Mouse (Mus musculus): ENCODE measurements around the gene Ino80d. TPM values are rescaled to one million over a fixed set of nuclear protein-coding genes. Genes with fewer than 3 reads are reported as not detected.

Ino80d gene
- polyA plus RNA-seq, 1 experiment from 2014 or later = 12.7 TPM

DNA sequence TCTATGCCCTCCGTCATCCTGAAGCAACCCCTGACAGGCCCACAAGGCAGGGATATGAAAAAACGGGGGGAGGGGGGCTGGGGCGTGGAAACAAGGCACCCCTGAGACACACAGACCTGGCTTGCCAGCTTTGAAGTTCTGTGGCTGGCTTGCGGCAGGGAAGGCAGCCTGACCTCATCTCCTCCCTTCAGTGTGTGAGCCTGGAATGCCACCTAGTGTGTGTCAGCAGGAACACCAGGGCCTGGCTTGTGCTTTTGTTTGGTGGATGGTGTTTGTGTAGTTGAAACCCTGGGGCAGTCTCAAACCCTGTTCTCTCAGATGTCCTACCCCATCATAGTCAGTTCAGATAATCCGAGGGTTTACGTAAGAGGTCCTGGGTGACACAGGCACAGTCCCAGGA, 150.2 kb downstream of the Ino80d start:
- no peaks in the 10 kb centered on the region for H3K36me3 ChIP-seq (replicated peaks)
- 21% methylated on average over 6 of the region's 6 CpGs for WGBS
- H3K9me3 ChIP-seq = no peaks in the 10 kb centered on the region; the same call in 1 of the 2 replicates
- ATAC-seq (replicated peaks) = peak; percentile 94
- H3K4me1 ChIP-seq = peaks cover 8% of the 10 kb centered on the region; the same call in 1 of the 2 replicates
- no peak overlapping the region for H3K4me2 ChIP-seq
- H3K9ac ChIP-seq = no peak overlapping the region
- H3K27ac ChIP-seq = no peak overlapping the region
- no peak overlapping the region for H3K4me3 ChIP-seq
- H3K27me3 ChIP-seq (replicated peaks) = no peaks in the 10 kb centered on the region

DNA sequence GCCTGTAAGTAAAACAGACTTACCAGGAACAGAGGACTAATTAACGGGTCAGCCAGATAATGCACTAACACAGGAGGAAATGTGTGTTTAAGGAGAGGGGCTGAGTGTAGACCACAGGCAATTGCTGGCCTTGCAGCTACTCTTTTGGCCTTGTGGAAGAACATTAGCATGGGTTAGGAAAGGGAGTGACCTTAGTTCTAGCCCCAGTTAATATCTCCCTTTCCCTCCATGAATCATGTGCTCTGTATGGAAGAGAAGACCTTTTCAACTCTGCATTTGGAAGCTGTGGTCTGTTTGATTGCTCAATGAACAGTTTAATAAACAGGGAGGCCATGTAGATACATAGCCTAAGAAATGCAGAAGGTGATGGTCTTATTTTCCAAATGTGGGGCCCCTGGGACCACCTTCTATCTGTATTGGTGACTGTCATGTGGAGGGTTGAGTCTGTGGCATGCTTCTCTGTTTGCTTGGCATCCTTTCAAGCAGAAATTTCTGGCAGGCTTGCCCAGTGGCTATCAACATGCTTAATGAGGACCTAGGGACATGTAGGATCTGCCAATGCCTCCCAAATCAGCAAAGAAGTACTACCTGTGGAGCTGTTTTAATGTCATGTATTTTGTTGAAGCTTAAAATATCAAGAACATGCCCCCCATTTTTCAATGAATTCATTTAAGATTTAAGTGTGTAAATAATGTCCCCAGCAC, 157.4 kb downstream of the Ino80d start:
- Histone ChIP-seq H3K9ac (no peak overlapping the region), H3K27ac (no peak overlapping the region), H3K27me3 (replicated peaks) (no peaks in the 10 kb centered on the region), H3K4me2 (no peak overlapping the region), H3K9me3 (no peaks in the 10 kb centered on the region), H3K4me3 (no peak overlapping the region), H3K36me3 (replicated peaks) (no peaks in the 10 kb centered on the region), H3K4me1 (no peaks in the 10 kb centered on the region)
- ATAC-seq (replicated peaks) = no peak
- WGBS = 66% methylated on average over 1 of the region's 1 CpGs

DNA sequence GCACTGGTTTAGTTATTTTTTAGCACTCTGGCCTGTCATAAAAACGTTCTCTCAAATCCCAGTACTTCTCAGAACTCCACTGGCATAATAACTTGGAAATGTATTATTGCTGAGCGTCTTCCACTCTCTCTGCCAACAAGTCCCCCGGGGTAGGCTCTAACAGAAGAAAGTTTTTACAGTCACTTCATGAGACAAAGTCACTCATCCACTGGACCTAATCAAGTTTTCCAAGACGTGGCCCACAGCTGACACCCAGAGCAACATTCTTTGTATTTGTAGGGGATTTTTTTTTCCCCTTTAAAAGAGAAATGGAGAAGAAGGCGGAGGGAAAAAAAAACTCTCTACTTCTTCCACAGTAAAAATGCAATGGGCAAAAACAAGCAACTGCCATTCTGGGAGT, 157.9 kb downstream of the Ino80d start:
- no peak overlapping the region for H3K4me2 ChIP-seq
- WGBS = 71% methylated on average over 5 of the region's 5 CpGs
- no peak overlapping the region for H3K27ac ChIP-seq
- no peak for ATAC-seq (replicated peaks)
- no peak overlapping the region for H3K9ac ChIP-seq
- H3K4me1 ChIP-seq = no peaks in the 10 kb centered on the region
- no peaks in the 10 kb centered on the region for H3K9me3 ChIP-seq
- no peaks in the 10 kb centered on the region for H3K27me3 ChIP-seq (replicated peaks)
- H3K36me3 ChIP-seq (replicated peaks) = no peaks in the 10 kb centered on the region
- no peak overlapping the region for H3K4me3 ChIP-seq

GRCm38 (mm10) chr1:62955340-62955739, 159.1 kb downstream of the Ino80d start:
- WGBS = 12% methylated on average over 6 of the region's 6 CpGs
- Histone ChIP-seq H3K4me3 (no peak overlapping the region), H3K9me3 (no peaks in the 10 kb centered on the region), H3K36me3 (replicated peaks) (no peaks in the 10 kb centered on the region), H3K4me2 (no peak overlapping the region), H3K9ac (no peak overlapping the region), H3K4me1 (peaks cover 8% of the 10 kb centered on the region), H3K27ac (no peak overlapping the region), H3K27me3 (replicated peaks) (no peaks in the 10 kb centered on the region)
- ATAC-seq (replicated peaks) = no peak

DNA sequence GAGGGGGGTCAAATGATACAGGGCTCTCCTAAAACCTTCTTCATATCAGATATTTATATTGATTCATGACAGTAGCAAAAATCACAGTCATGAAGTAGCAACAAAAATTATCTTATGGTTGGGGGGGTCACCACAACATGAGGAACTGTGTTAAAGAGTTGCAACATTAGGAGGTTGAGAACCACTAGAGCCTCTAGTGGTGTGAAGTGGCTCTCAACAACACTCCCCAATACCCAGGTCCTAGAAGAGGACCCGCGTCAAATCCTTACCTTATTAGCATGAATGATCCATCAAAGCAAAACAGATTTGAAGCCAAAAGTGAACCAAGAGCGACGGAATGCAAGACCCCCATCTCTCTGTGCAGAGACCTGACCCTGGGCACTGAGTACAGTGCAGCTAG, 161.4 kb downstream of the Ino80d start:
- no peak overlapping the region for H3K9ac ChIP-seq
- peaks cover 8% of the 10 kb centered on the region for H3K4me1 ChIP-seq
- H3K36me3 ChIP-seq (replicated peaks) = no peaks in the 10 kb centered on the region
- H3K4me2 ChIP-seq = no peak overlapping the region
- WGBS = 86% methylated on average over 4 of the region's 4 CpGs
- H3K9me3 ChIP-seq = no peaks in the 10 kb centered on the region
- ATAC-seq (replicated peaks) = no peak
- H3K27ac ChIP-seq = no peak overlapping the region
- H3K4me3 ChIP-seq = no peak overlapping the region
- H3K27me3 ChIP-seq (replicated peaks) = no peaks in the 10 kb centered on the region

- H3K9ac ChIP-seq = no peak overlapping the region
- ATAC-seq (replicated peaks) = no peak
- H3K9me3 ChIP-seq = no peaks in the 10 kb centered on the region
- no peak overlapping the region for H3K27ac ChIP-seq
- H3K36me3 ChIP-seq (replicated peaks) = no peaks in the 10 kb centered on the region
- 97% methylated on average over 3 of the region's 3 CpGs for WGBS
- H3K27me3 ChIP-seq (replicated peaks) = no peaks in the 10 kb centered on the region
- H3K4me2 ChIP-seq = no peak overlapping the region
- H3K4me1 ChIP-seq = peaks cover 11% of the 10 kb centered on the region
- no peak overlapping the region for H3K4me3 ChIP-seq
Observed at GRCm38 (mm10) chr1:62952319-62952718, 162.1 kb downstream of the Ino80d start.

DNA sequence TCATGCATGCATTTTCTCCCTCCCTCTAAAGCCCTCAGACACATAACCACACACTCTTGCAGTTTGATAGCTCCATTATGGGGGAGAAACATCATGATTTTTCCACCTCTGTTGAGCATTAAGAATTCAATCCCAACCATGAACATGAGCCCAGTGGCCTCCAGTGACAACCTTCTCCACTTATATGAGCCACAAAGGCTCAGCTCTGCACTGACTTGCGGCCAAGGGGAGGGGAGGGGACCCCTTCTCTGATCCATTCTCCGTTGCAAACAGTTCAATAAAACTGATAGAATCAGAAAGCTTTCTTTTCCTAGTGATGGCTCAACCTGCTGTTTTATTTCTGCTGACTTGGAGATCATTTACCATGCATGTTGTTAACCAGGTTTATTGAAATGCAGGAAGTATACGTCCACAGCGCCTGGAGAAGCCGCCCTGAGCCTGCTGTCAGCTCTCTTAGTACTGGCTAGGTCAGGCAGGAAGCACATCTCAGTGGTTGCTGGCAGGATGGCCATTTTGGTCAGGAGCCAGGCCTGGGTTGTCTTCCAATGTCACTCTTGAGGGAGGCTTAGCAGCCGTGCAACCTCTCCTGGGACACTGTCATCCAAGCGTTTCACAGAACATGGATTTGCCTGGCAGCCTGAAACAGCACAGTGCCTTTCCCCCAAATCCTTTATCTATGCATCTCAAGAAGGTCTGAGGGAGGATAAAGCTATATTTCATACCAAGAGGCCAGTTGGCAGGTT, 163.2 kb downstream of the Ino80d start:
- no peak overlapping the region for H3K4me3 ChIP-seq
- no peaks in the 10 kb centered on the region for H3K9me3 ChIP-seq
- H3K36me3 ChIP-seq (replicated peaks) = no peaks in the 10 kb centered on the region
- peaks cover 13% of the 10 kb centered on the region for H3K4me1 ChIP-seq
- no peak overlapping the region for H3K9ac ChIP-seq
- 48% methylated on average over 7 of the region's 7 CpGs for WGBS
- H3K27ac ChIP-seq = peak overlapping the region; percentile 31; the same call in 1 of the 2 replicates
- H3K4me2 ChIP-seq = no peak overlapping the region
- no peaks in the 10 kb centered on the region for H3K27me3 ChIP-seq (replicated peaks)
- ATAC-seq (replicated peaks) = 0 out of 2 replicates have a peak, but pooled peaks have one; percentile 50

GRCm38 (mm10) chr1:62950526-62950925, 163.9 kb downstream of the Ino80d start:
- Histone ChIP-seq H3K27me3 (replicated peaks) (no peaks in the 10 kb centered on the region), H3K9me3 (no peaks in the 10 kb centered on the region), H3K4me1 (peaks cover 13% of the 10 kb centered on the region), H3K4me2 (no peak overlapping the region), H3K4me3 (no peak overlapping the region), H3K27ac (no peak overlapping the region), H3K36me3 (replicated peaks) (no peaks in the 10 kb centered on the region), H3K9ac (no peak overlapping the region)
- ATAC-seq (replicated peaks) = no peak
- WGBS = 70% methylated on average over 9 of the region's 9 CpGs

DNA sequence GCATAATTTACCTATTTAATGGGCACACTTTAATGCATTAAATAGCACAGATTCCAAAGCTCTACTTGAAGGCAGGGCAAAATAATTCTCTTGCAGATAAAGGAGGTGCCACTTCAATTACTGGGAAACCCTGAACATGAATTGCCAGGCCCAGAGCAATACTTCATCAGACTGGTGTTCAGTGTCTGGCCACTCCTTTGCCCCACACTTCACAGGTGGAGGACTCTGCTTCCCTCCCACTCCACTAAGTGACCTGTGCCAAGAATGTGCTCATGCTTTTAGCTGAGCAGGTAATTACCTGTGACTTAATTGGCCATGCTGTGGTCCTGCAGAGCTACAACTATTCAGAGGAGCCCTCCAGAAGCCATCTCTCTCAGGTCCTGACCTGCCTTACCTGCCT, 166.7 kb downstream of the Ino80d start:
- no peak for ATAC-seq (replicated peaks)
- no peaks in the 10 kb centered on the region for H3K27me3 ChIP-seq (replicated peaks)
- no peak overlapping the region for H3K4me2 ChIP-seq
- no peak overlapping the region for H3K4me3 ChIP-seq
- no peaks in the 10 kb centered on the region for H3K36me3 ChIP-seq (replicated peaks)
- H3K9ac ChIP-seq = no peak overlapping the region
- H3K9me3 ChIP-seq = no peaks in the 10 kb centered on the region
- peaks cover 13% of the 10 kb centered on the region for H3K4me1 ChIP-seq
- H3K27ac ChIP-seq = no peak overlapping the region

- ATAC-seq (replicated peaks) = no peak
- 51% methylated on average over 5 of the region's 5 CpGs for WGBS
- Histone ChIP-seq H3K27ac (no peak overlapping the region), H3K27me3 (replicated peaks) (no peaks in the 10 kb centered on the region), H3K4me3 (no peak overlapping the region), H3K4me1 (peaks cover 13% of the 10 kb centered on the region), H3K9me3 (no peaks in the 10 kb centered on the region), H3K9ac (no peak overlapping the region), H3K4me2 (no peak overlapping the region), H3K36me3 (replicated peaks) (no peaks in the 10 kb centered on the region)
Observed at GRCm38 (mm10) chr1:62946987-62947386, 167.5 kb downstream of the Ino80d start.

GRCm38 (mm10) chr1:62934752-62935329, 179.6 kb downstream of the Ino80d start:
- Histone ChIP-seq H3K4me3 (no peak overlapping the region), H3K27me3 (replicated peaks) (no peaks in the 10 kb centered on the region; the same call in 1 of the 2 replicates), H3K27ac (peak overlapping the region; percentile 73), H3K4me1 (peaks cover 25% of the 10 kb centered on the region), H3K9ac (no peak overlapping the region), H3K36me3 (replicated peaks) (no peaks in the 10 kb centered on the region), H3K9me3 (no peaks in the 10 kb centered on the region), H3K4me2 (peak overlapping the region; percentile 35)
- peak; percentile 59 for ATAC-seq (replicated peaks)
- 58% methylated on average over 10 of the region's 10 CpGs for WGBS

GRCm38 (mm10) chr1:62934100-62934513, 180.4 kb downstream of the Ino80d start:
- H3K4me3 ChIP-seq = no peak overlapping the region
- peaks cover 25% of the 10 kb centered on the region for H3K4me1 ChIP-seq
- 6% methylated on average over 9 of the region's 9 CpGs for WGBS
- no peak overlapping the region for H3K9ac ChIP-seq
- H3K36me3 ChIP-seq (replicated peaks) = no peaks in the 10 kb centered on the region
- ATAC-seq (replicated peaks) = peak; percentile 81
- peak overlapping the region; percentile 35 for H3K4me2 ChIP-seq
- H3K9me3 ChIP-seq = no peaks in the 10 kb centered on the region
- peak overlapping the region; percentile 73 for H3K27ac ChIP-seq
- no peaks in the 10 kb centered on the region; the same call in 1 of the 2 replicates for H3K27me3 ChIP-seq (replicated peaks)

Data from midbrain, embryonic 15.5 days (tissue).